Mouse (Mus musculus): ENCODE data around the gene Synj2bp. TPM values are rescaled to one million over a fixed set of nuclear protein-coding genes. Genes with fewer than 3 reads are reported as not detected.

The Synj2bp gene
- 1.4 and 1.5 TPM in 2 replicates for polyA plus RNA-seq (2012)

GRCm38 (mm10) chr12:81532316-81533028 lies at the start of gene Synj2bp, which contains the start of gene Gm20498:
Synj2bp (minus strand) TSS chr12:81532911.
Gm20498 (minus strand) TSS chr12:81532905.

GRCm38 (mm10) chr12:81568374-81568773 lies 35.7 kb upstream of the Synj2bp start, which contains the start of gene Adam21:
Adam21 (minus strand) TSS chr12:81568474.

GRCm38 (mm10) chr12:81484727-81485191 lies 48.0 kb downstream of the Synj2bp start, which contains the start of gene Cox16:
Cox16 (minus strand) TSS chr12:81485127.

Other genes with a start within 250 kb of the Synj2bp start
- not detected in 2 replicates for gene Slc8a3, start 199.7 kb downstream of the Synj2bp start, polyA plus RNA-seq (2012)
- 0.04 TPM in 1 of 2 replicates, not detected in the other for gene Gm4787, start 153.4 kb downstream of the Synj2bp start, polyA plus RNA-seq (2012)
- 0.02 TPM in 1 of 2 replicates, not detected in the other for gene Adam4, start 111.0 kb downstream of the Synj2bp start, polyA plus RNA-seq (2012)
- gene Cox16, start 47.8 kb downstream of the Synj2bp start, polyA plus RNA-seq (2012): 33.7 and 49.7 TPM in 2 replicates
- gene Gm20498, start within 50 bp of the Synj2bp start, polyA plus RNA-seq (2012): 47.0 and 47.9 TPM in 2 replicates
- 0.04 TPM in 1 of 2 replicates, not detected in the other for gene Adam21, start 35.6 kb upstream of the Synj2bp start, polyA plus RNA-seq (2012)
- gene Med6, start 62.1 kb upstream of the Synj2bp start, polyA plus RNA-seq (2012): 0.85 and 2.2 TPM in 2 replicates
- not detected in 2 replicates for gene Ttc9, start 98.3 kb upstream of the Synj2bp start, polyA plus RNA-seq (2012)
- 1.9 and 2.5 TPM in 2 replicates for gene Map3k9, start 248.3 kb upstream of the Synj2bp start, polyA plus RNA-seq (2012)

All from megakaryocyte-erythroid progenitor cell, adult 5 weeks (primary cell).